In genomic region chr15:79303725-79304124, GRCm38 (mm10) we compare ENCODE assay signal across 27 mouse cellular contexts. TPM values are rescaled to one million over a fixed set of nuclear protein-coding genes. Genes with fewer than 3 reads are reported as not detected.
DNase-seq lines count a peak whose midpoint lies in the region; ATAC-seq and TF ChIP-seq lines count a peak whose summit lies in the region.
"Had no signal": no experiment of that assay in that cellular context is flagged by ENCODE, and none has a peak within 500 bp of the region (broad histone marks: within the 10 kb centered on the region; RNA-seq: fewer than 3 reads in every experiment).

No protein-coding gene starts in this region.

- no peak overlapping the region for H3K9ac ChIP-seq in heart, adult 2 months (ENCODE audit: low read depth, low read length)
- no peak overlapping the region for H3K9ac ChIP-seq in hindbrain, embryonic 13.5 days
- H3K9ac ChIP-seq: liver, embryonic 13.5 days; lung, embryonic 14.5 days; midbrain, embryonic 12.5 days; neural tube, embryonic 15.5 days; stomach, embryonic 15.5 days had no signal

- H3K27ac ChIP-seq in heart, adult 2 months = no peak overlapping the region
- no peak overlapping the region for H3K27ac ChIP-seq in layer of hippocampus, adult 2 months
- H3K27ac ChIP-seq in hindbrain, embryonic 13.5 days = no peak overlapping the region
- H3K27ac ChIP-seq: hindbrain, postnatal 0 days; liver, embryonic 13.5 days; midbrain, embryonic 12.5 days; neural tube, embryonic 15.5 days; stomach, embryonic 15.5 days had no signal

- no peaks in the 10 kb centered on the region for H3K79me2 ChIP-seq in heart, adult 2 months (replicated peaks; ENCODE audit: control insufficient read depth, insufficient read depth, low read length)

- no peak overlapping the region for H3K4me2 ChIP-seq in hindbrain, embryonic 13.5 days
- H3K4me2 ChIP-seq: liver, embryonic 13.5 days; lung, embryonic 14.5 days; midbrain, embryonic 12.5 days; neural tube, embryonic 15.5 days; stomach, embryonic 15.5 days had no signal

- H3K9me3 ChIP-seq in hindbrain, embryonic 13.5 days = no peaks in the 10 kb centered on the region
- H3K9me3 ChIP-seq: embryonic facial prominence, embryonic 10.5 days; G1E; hindbrain, embryonic 10.5 days; liver, embryonic 13.5 days; midbrain, embryonic 12.5 days; neural tube, embryonic 15.5 days; stomach, embryonic 15.5 days had no signal

- H3K36me3 ChIP-seq in heart, adult 2 months (ENCODE audit: control insufficient read depth, insufficient read depth, low read length) = no peaks in the 10 kb centered on the region
- H3K36me3 ChIP-seq in hindbrain, embryonic 13.5 days = peaks cover 52% of the 10 kb centered on the region

- no peak overlapping the region for H3K4me3 ChIP-seq in heart, adult 2 months
- H3K4me3 ChIP-seq in layer of hippocampus, adult 2 months = no peak overlapping the region
- H3K4me3 ChIP-seq in hindbrain, embryonic 13.5 days = no peak overlapping the region
- H3K4me3 ChIP-seq: embryonic facial prominence, embryonic 10.5 days; hindbrain, embryonic 10.5 days; liver, embryonic 13.5 days; midbrain, embryonic 12.5 days; neural tube, embryonic 15.5 days; stomach, embryonic 15.5 days had no signal

- TF ChIP-seq EP300 in heart, adult 2 months (IDR thresholded peaks at IDR 0.05; ENCODE audit: insufficient read depth, low read depth, low read length) = no peak

- ATAC-seq in hindbrain, embryonic 13.5 days (ENCODE audit: low FRiP score) = no peak
- ATAC-seq: forebrain, embryonic 16.5 days; hindbrain, postnatal 0 days; intestine, postnatal 0 days; Patski had no signal

- no peak for TF ChIP-seq POLR2A in heart, adult 2 months (IDR thresholded peaks at IDR 0.05; ENCODE audit: insufficient read depth, low read depth, low read length)

- 89% methylated on average over 8 of the region's 8 CpGs for WGBS in heart, adult 2 months
- WGBS in hindbrain, embryonic 13.5 days = 82% methylated on average over 8 of the region's 8 CpGs

- no peak for DNase-seq in heart, adult 2 months
- DNase-seq in heart, adult 18-20 months = no peak
- no peak for DNase-seq in layer of hippocampus, adult 2 months (ENCODE audit: low spot score in 2 of 2)
- DNase-seq in layer of hippocampus, adult 11-12 months (ENCODE audit: low spot score) = no peak
- peak; percentile 25 to 55 for DNase-seq in lung, postnatal 4 days
- DNase-seq in thymus, postnatal 14 days = peak; percentile 72
- DNase-seq: adrenal gland, adult 2 months; B cell, adult 2 months; cerebellum, adult 11 months; gastrocnemius, postnatal 25 days; kidney, postnatal 14 days; liver, embryonic 13.5 days; lung, embryonic 14.5 days had no signal

- intact Hi-C loops in heart, adult 2 months (cut with DNase I) = no loop called here

- H3K4me1 ChIP-seq in heart, adult 2 months (ENCODE audit: control insufficient read depth, insufficient read depth, low read length) = no peaks in the 10 kb centered on the region
- 0 out of 2 replicates have a peak, but pooled peaks cover 5% of the 10 kb centered on the region for H3K4me1 ChIP-seq in hindbrain, embryonic 13.5 days (replicated peaks)
- H3K4me1 ChIP-seq: liver, embryonic 13.5 days; midbrain, embryonic 12.5 days; neural tube, embryonic 15.5 days; stomach, embryonic 15.5 days had no signal

- TF ChIP-seq CTCF in heart, adult 2 months (IDR thresholded peaks at IDR 0.05) = peak; percentile 51
- peak; percentile 60 for TF ChIP-seq CTCF in layer of hippocampus, adult 2 months (conservative IDR thresholded peaks at IDR 0.05)

- no peaks in the 10 kb centered on the region for H3K27me3 ChIP-seq in heart, adult 2 months (ENCODE audit: control insufficient read depth, insufficient read depth, low read length)
- H3K27me3 ChIP-seq in hindbrain, embryonic 13.5 days = no peaks in the 10 kb centered on the region
- H3K27me3 ChIP-seq: CH12.LX; liver, embryonic 13.5 days; midbrain, embryonic 12.5 days; neural tube, embryonic 15.5 days; Patski; stomach, embryonic 15.5 days had no signal

RNA-seq across cellular contexts. Expression of gene Baiap2l2, which starts 18.4 kb away (rescaled TPM):
- total RNA-seq in heart, adult 2 months (2021) = under 1 TPM; 0.78 to 0.84 TPM
- 0.70 and 2.9 TPM in 2 replicates for polyA plus RNA-seq in heart, adult 2 months (2012; rRNA removed)
- under 1 TPM; 0.13 to 0.25 TPM for total RNA-seq in heart, adult 18-20 months (2021)
- 1 to 10 TPM; 1.2 to 2.7 TPM for total RNA-seq in layer of hippocampus, adult 2 months (2021)
- 1.7 and 2.8 TPM in 2 replicates for polyA plus RNA-seq in hindbrain, embryonic 13.5 days (2015; fragmentation: Nextera tagmentation; extraction: Ambion mirVana)
- total RNA-seq: common myeloid progenitor, adult 5-6 weeks; G1E; megakaryocyte, adult 5-6 weeks had no signal
- polyA plus RNA-seq: G1E had no signal

RNA-seq across cellular contexts. Expression of gene Pla2g6, which starts 24.5 kb away (rescaled TPM):
- total RNA-seq in heart, adult 2 months (2021) = 10 to 100 TPM; 10.7 to 11.0 TPM
- polyA plus RNA-seq in heart, adult 2 months (2012; rRNA removed) = 11.7 and 14.0 TPM in 2 replicates
- total RNA-seq in heart, adult 18-20 months (2021) = 10 to 100 TPM in 1 of 2 experiments, 1 to 10 TPM in 1; 9.4 to 11.3 TPM
- 10 to 100 TPM; 23.8 to 23.9 TPM for total RNA-seq in layer of hippocampus, adult 2 months (2021)
- polyA plus RNA-seq in hindbrain, embryonic 13.5 days (2015; fragmentation: Nextera tagmentation; extraction: Ambion mirVana) = 34.5 and 35.5 TPM in 2 replicates

RNA-seq across cellular contexts. Expression of gene Maff, which starts 42.7 kb away (rescaled TPM):
- total RNA-seq in heart, adult 2 months (2021) = 10 to 100 TPM in 1 of 2 experiments, 1 to 10 TPM in 1; 9.3 to 13.7 TPM
- 3.4 and 4.3 TPM in 2 replicates for polyA plus RNA-seq in heart, adult 2 months (2012; rRNA removed)
- total RNA-seq in heart, adult 18-20 months (2021) = 10 to 100 TPM; 12.8 to 17.6 TPM
- 1 to 10 TPM in 1 of 2 experiments, under 1 TPM in 1; 0.87 to 1.8 TPM for total RNA-seq in layer of hippocampus, adult 2 months (2021)
- 0.83 and 0.84 TPM in 2 replicates for polyA plus RNA-seq in hindbrain, embryonic 13.5 days (2015; fragmentation: Nextera tagmentation; extraction: Ambion mirVana)

RNA-seq across cellular contexts. Expression of gene Slc16a8, which starts 49.2 kb away (rescaled TPM):
- total RNA-seq in heart, adult 2 months (2021) = under 1 TPM; 0.16 to 0.39 TPM
- polyA plus RNA-seq in heart, adult 2 months (2012; rRNA removed) = 0.12 and 0.57 TPM in 2 replicates
- under 1 TPM; 0.50 to 0.64 TPM for total RNA-seq in heart, adult 18-20 months (2021)
- not detected for total RNA-seq in layer of hippocampus, adult 2 months (2021)
- polyA plus RNA-seq in hindbrain, embryonic 13.5 days (2015; fragmentation: Nextera tagmentation; extraction: Ambion mirVana) = 0.54 and 0.86 TPM in 2 replicates
- total RNA-seq: adrenal gland, adult 2 months; common myeloid progenitor, adult 5-6 weeks; G1E; megakaryocyte, adult 5-6 weeks had no signal
- polyA plus RNA-seq: G1E; intestine, postnatal 0 days; liver, embryonic 13.5 days had no signal

Comparison
In these comparisons a context has a peak if more than half of its experiments do, and no peak if none do; other contexts are left out.
1. DNase-seq: peak in lung, postnatal 4 days (2 of 2) and thymus, postnatal 14 days (single experiment); none in heart, adult 2 months (0 of 2), heart, adult 18-20 months (0 of 2), layer of hippocampus, adult 2 months (0 of 2) and layer of hippocampus, adult 11-12 months (single experiment).